Mouse (Mus musculus): ENCODE results near the gene Ube2u.
"Not testable (repeated sequence)": the region's sequence is repeated elsewhere in the genome, so short reads cannot be mapped to it uniquely, and the experiment has no call there.

The Ube2u gene

DNA sequence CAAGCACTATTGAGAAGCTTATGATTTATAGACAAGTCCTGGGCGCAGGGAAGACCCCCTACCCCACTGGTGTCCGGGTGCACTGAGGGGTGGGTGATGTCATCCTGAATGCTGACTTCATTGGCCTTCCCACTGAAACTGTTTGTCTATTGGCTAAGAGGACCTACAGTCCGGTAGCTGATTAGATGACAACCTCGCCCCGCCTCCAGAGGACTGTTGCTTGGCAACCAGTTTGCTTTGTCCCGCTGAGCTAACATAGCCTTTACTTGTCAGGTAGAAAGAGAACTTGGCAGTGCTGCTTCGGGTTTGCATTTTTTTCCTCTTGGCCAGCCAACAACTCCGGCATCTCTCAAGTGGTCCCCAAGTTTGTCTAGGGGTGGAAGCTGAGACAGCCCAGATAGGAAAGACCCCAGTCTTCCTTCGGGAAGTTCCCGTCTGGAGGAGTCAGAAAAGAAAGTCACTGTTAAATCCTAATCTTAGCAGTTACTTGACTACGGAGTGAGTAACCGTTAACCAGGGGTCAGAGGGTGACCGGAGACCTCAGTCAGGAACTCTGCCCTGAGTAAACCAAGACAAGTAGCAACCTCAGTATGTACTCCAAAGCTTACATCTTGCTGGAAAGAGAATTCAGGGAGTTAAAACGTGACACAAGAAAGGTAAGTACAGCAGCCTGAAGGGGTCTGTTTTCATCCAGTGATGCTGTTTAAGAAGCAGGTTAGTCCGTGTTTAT is at the start of gene Ube2u:
Gene Ube2u (plus strand): TSS at position 258 of the 730 bp plus-strand sequence.
- DNase-seq, result peak; percentile 67 to 75

DNA sequence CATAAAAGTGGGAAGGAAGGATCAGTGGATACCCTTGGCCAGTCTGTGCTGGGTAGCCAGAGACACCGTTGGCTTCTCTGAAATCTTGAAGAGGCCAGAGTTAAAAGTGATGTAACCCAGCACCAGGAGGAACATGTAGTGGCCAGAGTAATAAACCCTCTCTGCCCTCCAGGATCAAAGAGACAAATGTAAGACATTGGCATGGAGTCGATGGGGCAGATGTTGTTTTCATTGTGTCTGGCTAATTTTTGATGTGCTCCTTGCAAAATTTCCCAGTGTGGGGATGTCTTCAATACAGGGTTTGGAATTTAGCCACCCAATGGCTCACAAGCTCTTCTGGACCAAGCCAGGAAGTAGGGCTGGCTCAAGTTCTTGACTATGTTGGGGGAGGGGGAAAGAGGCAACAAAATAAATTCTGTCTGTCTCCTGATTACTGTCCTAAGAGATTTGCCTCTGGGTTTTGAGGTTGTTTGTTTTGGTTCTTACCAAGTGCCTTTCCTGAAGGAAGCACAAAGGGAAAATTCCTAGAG is 49.2 kb upstream of the Ube2u start:
- DNase-seq, result peak in 1 of 2 experiments; percentile 16

DNA sequence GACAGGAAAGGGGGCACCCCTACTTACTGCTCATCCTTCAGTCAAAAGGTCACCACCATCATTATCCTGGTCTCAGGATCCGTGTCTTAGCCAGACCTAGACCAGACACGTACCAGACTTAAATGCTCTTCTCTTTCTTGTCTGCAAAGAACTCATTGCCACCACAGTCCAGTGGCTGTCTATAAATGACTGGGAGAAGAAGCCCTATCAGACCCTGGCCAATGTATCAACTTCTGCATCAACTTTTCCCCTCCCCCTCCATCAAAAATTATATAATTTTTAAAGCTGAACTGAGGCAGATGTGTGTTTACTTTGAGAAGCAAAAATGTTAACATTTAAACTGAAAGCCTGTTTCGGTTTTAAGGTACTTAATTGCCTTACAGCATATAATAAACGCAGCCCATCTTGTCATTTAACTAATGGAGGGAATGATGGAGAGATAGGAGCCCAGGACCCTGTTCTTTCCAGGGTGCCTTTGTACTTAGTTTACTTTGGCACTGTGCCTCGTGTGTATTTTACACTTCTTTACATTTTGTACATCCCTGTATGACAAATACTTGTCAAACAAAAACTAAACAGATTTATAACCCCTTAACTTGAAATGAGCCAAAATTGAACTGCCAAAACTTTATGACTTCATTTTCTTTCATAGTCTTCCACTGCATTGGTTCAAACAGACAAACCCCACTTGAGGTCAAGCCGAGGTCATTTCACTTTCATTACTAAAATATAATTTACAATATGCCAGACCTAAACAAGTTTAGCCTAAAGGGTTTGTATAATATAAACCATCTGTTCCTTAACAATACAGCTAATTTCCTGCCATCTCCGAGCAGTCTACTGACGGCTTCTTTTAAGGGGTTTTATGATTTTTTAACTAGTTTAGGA is 43.1 kb upstream of the Ube2u start:
- no peak for DNase-seq

DNA sequence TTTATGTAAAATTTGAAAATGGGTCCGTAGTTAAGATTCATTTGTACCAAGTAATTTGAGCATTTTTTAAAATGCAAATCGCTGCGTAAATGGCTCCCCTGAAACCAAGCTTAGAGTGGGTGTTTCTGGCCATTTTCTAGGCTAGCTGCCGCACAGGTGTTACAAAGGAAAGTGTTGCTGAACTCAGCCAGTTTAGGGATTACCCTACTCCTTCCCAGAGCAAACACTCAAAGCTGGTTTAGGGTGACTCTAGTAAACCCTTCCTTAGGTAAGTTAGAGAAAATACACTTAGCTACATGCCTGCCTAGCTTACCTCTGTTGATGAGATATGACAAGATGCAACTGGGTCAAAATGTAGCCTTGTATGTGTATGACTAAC is 42.5 kb upstream of the Ube2u start:
- DNase-seq, result no peak

DNA sequence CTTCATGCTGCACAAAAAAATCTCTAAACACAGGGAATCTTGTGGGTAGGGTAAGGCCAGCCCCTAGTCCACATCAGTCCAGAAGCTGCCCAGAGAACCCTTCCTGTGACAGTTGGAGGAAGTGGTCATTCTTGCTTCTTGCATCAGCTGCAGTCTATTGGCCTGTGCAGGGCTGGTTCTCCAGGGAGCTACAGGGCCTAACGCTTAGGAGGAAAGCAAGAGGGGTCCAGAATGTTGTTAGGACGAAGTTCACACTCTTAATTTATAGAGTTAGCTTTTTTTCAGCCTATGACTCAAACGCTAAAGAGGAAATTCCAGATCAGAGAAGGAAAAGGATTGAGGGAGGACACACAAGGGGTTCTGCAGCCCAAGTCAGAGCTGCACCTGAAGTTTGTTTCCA is 31.8 kb upstream of the Ube2u start:
- DNase-seq, result no peak

DNA sequence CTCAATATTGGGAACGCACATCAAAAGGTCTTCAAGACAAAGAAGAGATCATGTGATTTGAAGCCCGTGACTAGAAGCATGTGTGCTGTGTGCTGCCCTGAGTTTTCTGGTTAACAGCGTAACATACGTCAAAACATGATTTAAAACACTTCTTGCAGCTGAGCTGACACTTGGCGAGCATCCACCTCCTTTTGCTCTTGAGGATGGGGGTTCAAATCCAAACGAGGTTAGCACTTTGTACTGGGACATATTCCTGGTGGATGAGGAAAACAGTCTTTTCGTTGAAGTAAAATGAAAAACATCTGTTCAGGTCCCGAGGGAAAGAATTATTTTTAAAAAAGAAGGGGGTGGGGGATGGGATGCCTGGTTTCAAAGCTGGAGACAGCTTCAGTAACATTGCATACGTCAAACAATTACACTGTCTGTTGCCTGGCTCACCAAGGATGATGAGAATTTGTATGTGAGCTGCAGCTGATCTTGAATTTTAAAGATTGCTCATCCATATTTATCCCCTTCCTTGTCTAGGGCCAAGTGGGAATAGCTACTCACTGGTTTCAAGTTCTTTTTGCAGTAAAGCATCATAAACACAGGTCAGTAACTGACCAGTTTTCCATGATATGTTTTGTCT is 16.0 kb upstream of the Ube2u start:
- DNase-seq, result no peak

DNA sequence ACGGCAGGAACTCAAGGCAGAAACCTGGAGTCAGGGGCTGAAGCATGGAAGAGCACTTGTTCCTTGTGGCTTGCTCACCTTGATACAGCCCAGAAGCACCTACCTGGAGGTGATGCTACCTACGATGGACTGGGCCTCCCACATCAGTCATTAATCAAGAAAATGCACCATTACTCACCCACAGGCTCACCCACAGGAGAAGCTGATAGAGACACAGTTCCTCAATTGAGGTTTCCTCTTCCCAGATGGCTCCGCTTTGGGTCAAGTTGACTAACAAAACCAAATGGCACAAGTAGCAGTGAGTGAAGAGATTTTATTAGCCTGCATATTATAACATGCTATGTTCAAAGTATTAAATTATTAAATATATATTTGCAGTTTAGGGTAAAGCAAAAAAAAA is 9.8 kb downstream of the Ube2u start:
- DNase-seq, result no peak

DNA sequence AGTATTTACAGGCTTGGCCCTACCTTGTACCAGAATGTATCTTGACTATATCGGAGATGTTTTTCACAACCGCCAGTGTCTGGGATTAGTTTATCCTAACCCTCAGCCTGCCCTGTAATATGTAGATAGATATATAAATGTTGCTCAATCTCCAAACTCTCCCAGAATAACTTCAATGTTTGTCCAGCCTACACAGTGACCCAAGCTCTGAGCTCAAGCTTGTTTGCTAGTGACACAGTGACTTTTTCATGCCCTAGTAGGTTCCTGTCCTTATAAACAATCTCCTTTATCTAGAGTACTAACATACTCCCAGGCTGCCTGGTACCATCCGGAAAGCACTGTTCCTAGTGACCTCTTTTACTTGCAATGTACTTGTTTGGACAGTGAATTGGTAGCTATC is 16.5 kb downstream of the Ube2u start:
- no peak for DNase-seq

DNA sequence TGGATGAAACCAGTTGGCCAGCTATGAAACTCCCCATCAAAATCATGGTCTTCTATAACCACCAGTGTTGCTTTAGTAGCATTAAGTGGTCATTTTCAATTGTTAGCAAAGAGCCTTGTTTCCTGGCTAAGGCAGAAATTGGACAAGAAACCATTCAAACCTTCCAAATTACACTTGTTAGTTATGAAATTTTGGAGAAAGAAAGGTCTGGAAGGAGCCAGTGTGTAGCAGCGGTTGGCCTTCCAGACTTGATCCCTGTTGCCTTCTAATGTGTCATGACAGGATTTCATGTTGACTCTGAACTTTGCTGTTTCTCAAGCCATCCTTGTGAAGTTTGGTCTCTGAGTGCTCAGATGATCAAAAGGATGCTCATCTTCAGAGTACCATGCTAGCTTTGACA is 17.9 kb downstream of the Ube2u start:
- DNase-seq, result peak in 1 of 2 experiments; percentile 4

DNA sequence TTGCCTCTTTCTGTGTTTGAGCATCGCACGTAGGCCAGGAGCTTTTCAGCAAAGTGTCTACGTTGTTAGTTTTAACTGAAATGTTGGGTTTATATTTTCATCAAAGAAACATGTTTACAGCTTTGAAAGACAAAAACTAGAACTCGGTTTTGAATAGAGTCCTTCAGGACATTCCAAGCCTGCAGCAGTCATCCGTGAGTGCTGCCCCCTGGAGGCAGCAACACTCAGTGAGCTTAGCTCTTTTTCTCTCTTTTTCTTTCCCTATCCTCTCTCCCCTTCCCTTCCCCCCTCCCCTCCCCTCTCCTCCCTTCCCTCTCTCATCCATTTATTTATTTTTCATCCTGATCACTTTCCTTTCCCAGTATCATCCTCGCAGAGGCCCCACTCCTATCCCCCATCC is 19.5 kb downstream of the Ube2u start:
- DNase-seq, result peak in 1 of 2 experiments; percentile 2

DNA sequence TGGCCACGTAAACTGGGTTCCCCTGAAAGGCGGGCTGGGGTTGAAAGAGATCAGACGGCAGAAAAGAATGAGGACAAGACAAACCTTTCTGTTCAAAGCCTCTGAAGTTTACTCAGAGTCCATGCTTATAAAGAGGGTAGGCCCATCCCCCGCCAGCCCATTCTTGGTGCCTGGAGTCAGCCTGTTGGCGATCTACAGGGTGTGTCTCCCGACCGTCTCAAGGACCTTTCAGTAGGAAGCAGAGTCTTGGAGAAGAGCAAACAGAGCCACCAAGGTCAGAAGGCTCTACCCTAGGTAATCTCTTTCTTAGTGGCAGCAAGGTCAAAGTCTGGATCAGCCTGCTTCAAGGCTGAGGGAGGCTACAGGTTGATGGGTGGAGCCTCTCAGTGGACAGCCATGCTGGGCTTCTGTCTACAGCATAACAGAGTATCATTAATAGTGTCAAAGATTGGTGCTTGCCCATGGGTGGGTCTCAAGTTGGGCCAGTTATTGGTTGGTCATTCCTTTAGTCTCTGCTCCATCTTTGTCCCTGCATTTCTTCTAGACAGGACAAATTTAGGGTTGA is 20.5 kb downstream of the Ube2u start:
- not testable (repeated sequence) for DNase-seq

DNA sequence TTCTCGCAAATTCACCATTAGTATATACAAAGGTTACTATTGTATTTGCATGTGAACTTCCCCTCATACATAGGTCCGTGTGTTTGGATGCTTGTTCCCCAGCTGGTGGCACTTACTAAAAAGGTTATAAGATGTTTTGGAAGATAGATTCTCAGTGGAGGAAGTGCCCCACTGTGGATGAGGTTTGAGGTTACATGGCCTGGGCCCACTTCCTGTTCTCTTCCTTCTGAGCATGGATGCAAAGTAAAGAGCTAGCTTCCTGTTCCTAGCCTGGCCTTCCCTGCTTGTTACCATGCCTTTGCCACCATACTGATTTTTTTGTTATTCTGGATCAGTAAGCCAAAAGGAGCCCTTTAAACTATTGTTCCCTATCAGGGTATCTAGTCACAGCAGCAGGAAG is 24.7 kb downstream of the Ube2u start:
- no peak for DNase-seq

DNA sequence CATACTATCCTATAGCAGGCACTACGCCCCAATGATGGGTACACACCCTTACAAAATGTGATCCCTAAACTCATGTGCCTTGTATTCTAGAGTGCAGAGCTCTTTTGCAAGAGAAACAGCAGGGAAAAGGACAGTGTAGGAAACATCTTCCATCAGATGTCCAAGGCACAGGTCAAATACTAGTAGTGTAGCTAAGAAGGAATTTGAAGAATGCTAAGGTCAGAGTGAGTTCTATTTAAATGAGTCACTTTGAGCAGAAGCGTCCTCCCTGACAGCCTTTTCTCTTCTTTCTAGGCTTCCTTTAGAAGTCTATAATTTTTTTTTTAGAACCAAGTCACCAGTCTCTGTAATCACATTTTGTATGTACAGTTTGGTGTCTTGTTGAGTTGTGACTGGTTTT is 39.0 kb downstream of the Ube2u start:
- no peak for DNase-seq

DNA sequence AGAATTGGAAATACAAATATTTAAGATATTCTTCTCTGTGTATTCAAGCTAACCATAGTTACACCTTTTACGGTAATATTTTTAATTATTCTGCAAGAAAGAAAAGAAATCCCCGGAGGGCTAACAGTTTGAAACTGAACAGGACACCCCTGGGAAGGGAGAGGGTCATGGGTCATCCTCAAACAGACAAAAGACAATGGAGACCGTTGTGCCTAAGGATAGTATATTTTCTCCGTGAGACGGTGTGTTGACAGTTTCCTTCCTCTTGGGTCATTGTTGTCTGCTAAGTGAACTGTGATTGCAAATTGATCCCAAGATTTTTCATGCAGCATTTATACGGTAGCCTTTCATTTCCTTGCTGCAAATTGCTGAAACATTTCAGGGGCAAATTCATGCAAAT is 43.9 kb downstream of the Ube2u start:
- DNase-seq, result no peak

DNA sequence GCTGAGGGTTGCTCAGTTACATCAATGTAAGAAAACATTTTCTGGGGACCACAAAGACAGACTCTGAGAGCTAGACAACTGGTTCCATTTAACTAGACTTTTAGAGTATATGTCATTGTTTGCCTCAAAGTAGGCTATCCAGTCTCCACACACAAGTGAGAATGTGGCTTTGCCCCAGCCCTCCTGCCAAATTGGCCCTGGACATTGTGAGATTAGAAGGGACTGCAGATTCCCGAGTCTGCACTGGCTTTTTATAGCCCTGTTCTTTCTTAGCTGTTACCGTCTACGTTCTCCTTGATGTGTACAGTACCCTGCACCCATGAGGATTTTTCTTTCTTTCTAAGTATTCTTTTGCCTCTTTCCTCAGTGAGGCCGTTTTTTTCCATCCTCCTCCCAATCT is 46.1 kb downstream of the Ube2u start:
- no peak for DNase-seq

DNA sequence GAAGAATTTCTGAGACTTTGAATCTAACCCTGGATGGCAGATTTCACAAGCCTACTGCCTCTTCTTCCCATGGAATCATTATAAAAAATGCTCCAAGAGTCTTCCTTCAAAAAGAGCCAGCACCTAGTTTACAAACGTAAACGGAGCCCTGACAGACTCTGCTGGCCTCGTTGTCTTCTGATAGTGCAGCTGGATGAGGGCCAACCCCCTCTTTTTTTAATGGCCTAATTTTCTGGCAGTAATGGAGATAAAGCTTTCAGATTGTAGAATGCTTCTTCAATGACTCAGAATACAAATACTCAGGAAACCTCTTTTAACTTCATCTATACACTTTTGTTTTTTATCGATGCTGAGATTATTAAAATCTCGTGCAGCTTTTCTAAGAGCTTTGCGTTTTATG is 47.6 kb downstream of the Ube2u start:
- DNase-seq, result no peak

DNA sequence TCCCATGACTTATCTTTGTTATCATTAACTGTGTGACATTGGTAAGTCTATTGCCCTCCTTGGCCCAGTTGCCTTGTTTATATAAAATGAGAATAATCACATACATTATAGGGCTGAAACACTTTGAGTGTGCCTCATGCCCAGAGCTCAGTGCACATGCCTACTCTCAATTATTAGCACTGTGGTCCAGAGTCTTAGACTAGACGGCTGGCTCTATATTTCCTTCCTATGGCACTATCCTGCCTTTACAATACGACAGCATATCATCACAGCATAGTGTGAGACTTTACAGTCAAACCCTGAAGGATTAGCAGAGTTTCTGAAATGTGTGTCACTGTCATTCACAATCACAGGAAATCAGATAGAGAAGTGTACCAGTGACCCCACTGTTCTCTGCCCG is 48.4 kb downstream of the Ube2u start:
- no peak for DNase-seq

DNA sequence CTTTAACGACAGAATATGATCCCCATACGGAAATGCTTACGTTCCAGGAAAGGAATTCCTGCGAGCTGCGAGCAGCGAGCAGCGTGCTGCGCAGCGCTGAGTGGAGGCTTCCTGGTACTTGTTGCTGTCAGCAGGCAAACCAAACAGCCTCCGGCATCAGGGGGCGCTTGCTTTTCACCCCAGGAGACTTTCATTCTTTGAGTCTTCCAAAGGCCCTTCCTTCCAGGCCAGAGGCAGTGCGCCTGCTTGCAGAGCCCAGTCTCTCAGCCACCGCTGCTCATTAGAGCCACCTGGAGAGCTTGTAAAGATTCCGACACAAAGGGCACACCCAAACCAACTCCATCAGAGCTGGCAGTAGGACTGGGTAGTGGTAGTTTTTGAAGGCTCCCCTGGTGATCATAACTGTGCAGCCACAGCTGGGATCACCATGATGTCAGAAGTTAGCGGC is 48.9 kb downstream of the Ube2u start:
- no peak for DNase-seq

DNA sequence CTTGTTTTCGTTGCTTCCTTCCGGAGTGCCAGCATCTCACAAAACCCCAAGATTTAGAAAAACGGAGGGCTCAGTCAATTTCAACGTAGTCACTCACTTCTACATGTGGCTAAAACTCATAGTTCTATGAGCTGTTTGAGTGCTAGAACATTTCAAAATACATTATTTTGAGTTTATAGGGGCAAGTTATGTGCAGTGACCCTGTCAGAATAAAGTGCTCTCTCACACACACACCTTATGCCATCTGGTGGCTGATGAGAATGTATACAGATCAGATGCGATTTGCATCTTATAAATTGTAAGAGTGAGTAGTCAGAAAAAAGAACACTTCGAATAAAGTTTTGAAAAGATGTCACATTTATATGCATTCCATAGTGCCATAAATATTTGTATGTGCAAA is 55.0 kb downstream of the Ube2u start:
- no peak for DNase-seq

DNA sequence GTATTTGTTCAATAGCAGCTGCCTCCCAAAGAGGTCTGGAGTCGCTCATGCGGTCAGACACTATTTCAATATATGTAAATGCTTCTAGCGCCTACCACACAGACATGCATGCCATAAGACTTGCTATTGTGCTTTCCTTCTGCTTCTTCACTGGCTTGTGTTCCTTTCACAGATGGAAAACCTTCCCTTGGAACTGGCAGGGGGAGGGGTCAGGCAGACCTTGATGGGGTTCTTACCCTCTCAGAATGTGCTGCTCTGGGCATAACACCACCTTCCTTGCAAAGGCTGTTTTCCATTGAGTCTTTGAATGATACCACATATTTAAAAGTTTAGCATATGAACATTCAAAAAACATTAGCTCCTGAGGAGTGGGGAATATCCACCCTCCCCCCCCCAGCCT is 56.3 kb downstream of the Ube2u start:
- DNase-seq, result no peak

DNA sequence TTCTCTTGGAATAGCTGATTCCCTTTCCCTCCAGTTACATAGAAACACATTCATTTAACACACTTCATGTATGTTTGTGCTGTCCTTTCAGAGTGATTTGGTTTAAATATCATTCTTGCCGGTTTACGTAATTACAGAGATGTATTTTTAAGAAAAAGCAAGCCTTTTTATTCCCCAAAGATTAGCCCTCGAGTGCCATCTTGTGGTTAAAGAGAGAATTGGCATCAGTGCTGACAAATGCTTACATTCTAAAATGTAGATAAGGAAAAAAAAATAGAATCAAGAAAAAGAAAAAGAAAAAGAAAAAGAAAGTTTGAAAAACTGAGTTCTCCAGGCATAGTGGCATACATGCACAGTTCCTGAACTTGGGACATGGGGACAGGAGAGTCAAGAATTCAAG is 59.2 kb downstream of the Ube2u start:
- DNase-seq, result peak in 1 of 2 experiments; percentile 10

DNA sequence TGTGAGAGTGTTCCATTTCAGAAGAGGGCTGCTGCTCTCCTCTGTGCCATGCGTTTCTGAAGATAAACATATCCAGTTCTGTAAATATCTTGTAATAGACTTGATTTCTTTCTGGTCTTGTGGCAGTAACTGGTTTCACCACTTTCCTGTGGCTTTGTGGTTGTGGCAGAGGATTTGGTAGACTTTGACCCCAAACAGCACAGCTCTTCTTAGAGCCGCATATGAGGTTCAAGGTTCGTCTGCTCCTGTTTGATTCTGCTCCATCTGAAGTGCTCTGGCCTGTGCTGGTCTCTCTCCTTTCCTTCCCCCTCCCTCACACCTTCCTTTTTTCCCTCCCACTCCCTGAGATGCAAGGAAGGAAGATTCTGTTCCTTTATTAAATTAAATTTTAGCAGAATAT is 60.8 kb downstream of the Ube2u start:
- DNase-seq, result no peak

DNA sequence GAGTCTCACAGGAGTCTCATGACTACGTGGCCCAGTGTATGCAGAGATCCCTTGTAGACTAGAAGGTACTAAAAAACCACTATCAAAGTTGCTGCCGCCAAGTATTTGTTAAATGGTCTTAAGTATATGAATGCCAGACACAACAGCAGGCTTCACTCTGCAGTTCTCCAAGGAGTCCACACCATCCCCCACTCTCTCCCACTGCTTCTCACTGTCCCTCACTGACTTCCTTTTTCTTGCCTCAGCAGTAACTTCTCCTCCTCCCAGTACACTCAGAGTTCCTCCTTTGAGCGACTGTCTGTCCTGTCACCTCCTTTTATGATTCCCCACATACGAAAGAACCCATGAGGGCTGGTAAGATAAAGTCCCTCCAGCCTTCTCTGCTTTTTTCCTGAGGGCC is 69.3 kb downstream of the Ube2u start:
- no peak for DNase-seq
